Mouse (Mus musculus): Measurements from ENCODE around the gene Negr1. TPM values are rescaled to one million over a fixed set of nuclear protein-coding genes. Genes with fewer than 3 reads are reported as not detected.

Negr1 gene
- under 1 TPM; 0.45 to 0.64 TPM for total RNA-seq (2021)
- long read RNA-seq, experiment 1, result 0 reads
- long read RNA-seq, experiment 2, partial matches to known transcripts, result 1 of 1 reads
- long read RNA-seq, experiment 2, other reads (novel, unspliced or antisense), result 0 of 1 reads

DNA sequence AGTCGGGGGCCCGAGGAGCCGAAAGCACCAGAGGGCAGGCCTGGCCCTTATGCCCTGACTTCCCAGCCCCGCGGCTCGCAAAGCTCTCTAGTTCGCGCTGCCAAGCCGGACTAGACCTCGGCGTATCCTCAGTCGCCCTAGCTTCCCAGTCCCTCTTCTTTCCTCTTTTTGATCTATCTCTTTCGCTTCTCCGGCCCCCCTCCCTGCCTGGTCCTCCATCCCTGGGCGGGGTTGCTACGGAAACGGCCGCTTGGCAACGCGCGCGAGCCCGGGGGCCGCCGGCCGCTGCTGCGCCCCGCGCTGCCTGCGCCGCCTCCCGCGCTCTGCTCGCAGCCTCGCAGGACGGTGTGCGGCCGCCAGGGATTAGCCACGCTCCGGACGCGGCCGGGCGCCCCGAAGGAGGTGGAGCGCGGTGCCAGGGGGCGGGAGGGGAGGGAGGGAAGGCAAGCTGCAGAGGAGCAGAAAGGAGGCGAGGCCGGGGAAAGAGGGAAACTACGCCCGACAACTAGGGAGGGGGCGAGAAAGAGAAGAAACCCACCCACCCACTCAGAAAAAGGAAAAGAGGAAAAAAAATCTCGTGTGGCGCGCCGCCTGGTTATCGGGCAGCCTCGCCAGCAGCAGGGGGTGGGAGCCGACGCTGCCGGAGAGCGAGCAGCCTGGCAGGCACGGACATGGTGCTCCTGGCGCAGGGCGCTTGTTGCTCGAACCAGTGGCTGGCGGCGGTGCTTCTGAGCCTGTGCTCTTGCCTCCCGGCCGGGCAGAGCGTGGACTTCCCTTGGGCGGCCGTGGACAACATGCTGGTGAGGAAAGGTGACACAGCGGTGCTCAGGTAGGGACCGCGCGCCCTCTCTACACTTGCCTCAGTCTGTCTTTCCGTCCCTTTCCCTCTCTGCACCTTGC lies at the start of gene Negr1:
Gene Negr1 (plus strand): TSS at position 271 of the 900 bp plus-strand sequence.
- DNase-seq (ENCODE audit: low spot score), result peak; percentile 36

DNA sequence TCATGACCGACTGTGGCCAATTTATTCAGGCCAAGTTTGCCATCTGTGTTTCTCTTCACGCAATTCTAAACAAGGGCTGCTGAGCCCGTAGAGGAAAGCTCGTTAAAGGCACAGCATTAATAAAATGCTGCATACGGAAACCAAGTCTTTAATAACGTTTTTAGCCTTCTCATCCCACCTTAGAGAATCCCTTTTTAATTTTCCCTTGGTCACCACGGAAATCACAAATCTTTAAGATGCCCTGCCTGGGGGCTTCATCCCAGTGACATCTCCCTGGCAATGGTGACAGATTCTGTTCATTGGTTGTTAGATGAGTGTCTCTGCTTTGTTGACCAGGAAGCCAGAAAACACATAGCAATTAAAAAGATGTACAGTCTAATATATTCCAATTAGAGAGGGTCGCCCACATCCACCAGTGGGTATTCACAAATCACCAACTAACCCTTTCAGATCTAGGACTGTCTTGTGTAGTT lies 35.1 kb upstream of the Negr1 start:
- no peak for DNase-seq (ENCODE audit: low spot score)

GRCm38 (mm10) chr3:156527231-156527995 lies 34.2 kb upstream of the Negr1 start:
- no peak for DNase-seq (ENCODE audit: low spot score)

- peak; percentile 1 for DNase-seq (ENCODE audit: low spot score)
Measured at GRCm38 (mm10) chr3:156559441-156559825, 2.2 kb upstream of the Negr1 start.

- DNase-seq (ENCODE audit: low spot score), result peak; percentile 1
Measured at GRCm38 (mm10) chr3:156559826-156560471, 1.6 kb upstream of the Negr1 start.

DNA sequence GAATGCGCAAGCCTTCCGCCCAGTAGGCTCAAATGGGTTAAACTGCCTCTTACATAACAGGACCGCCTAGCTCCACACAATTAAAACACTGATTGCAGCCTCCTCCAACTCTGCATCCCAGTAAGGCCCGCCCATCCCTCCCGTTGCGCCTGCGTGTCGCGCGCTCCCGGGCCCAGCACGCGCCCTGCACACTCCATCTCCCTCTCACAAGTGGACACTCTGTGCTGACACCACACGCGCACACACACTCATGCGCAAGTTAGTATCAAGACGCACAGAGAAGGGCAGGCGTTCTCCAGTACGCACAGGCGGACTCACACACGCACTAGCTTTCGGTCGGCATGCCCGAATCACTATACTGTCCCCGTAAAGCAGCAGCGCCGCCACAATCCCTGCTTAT lies 828 bp upstream of the Negr1 start:
- peak; percentile 44 for DNase-seq (ENCODE audit: low spot score)

GRCm38 (mm10) chr3:156562424-156562785 lies 811 bp downstream of the Negr1 start:
- no peak for DNase-seq (ENCODE audit: low spot score)

DNA sequence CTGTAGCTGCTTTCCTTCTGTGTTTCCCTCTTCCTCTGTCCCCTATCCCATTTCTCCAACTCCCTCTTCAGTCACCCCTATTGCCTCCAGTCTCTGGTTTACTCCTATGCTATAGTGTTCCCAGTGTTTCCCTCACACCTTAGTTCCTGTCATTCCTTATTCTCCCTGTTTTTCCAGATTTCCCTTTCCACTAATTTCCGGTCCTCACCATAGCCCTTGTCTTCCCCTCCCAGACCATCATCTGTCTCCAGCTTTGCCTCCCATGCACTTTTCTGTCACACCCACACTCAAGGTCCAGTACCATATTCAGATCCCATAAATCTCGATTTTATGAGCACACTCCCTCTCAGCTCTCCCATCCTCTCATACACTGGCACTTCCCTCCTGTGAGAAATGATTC lies 1.2 kb downstream of the Negr1 start:
- no peak for DNase-seq (ENCODE audit: low spot score)

DNA sequence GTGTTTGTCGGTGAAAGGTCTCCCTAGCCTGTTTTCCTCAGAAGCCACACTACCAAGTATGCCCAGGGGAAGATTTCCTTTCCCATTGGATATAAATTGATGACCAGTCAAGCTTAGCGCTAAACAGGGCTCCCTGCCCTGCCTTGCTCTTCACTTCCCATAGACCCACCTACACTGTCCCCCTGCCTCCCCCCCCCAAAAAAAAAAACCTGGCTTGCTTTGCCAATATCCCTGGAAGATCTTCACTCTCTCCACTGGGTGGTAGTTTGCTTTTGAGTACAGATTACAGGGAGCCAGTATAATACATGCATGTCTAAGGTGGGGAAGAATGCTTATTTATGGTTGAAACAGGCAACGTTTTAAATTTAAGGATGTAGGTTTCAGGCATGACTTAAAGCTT lies 1.8 kb downstream of the Negr1 start:
- DNase-seq (ENCODE audit: low spot score), result no peak

GRCm38 (mm10) chr3:156573465-156573864 lies 11.9 kb downstream of the Negr1 start:
- no peak for DNase-seq (ENCODE audit: low spot score)

- no peak for DNase-seq (ENCODE audit: low spot score)
Measured at GRCm38 (mm10) chr3:156576292-156576691, 14.7 kb downstream of the Negr1 start.

GRCm38 (mm10) chr3:156590612-156591011 lies 29.0 kb downstream of the Negr1 start:
- no peak for DNase-seq (ENCODE audit: low spot score)

DNA sequence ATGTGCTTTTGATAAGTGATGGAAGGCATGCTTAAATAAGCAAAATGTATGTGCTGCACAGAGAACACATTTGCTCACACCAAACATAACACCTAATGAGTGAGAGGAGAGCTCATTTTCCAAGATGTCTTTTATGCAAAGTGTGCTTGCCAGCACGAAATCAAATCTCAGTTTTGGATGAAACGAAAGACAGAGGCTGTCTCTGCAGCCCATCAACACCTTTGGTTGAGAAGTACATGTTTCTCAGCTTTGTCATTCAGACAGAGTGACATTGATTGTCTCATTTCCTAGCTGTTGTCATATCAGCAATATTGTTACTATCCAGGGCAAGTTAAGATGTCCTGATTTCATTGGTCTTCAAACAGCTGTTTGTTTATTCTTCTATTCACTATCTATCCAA lies 29.5 kb downstream of the Negr1 start:
- no peak for DNase-seq (ENCODE audit: low spot score)

DNA sequence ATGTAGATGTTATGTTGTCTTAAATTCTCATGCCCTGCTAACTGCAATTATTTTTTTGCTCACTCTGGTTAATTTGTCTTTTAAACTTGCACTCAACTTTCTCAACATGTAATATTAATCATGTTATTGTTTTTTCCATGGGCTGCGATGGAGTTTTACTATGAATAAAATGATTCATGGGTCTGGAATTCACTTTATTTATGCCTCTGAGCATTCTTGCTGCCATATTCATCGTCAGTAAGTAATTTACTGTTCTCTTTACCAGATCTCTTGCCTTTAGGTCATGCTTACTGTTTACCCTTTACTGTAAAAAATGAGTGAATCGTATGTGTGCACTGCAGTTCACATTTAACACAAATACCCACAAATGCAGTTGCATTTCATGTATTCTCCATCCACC lies 45.3 kb downstream of the Negr1 start:
- DNase-seq (ENCODE audit: low spot score), result no peak

- DNase-seq (ENCODE audit: low spot score), result no peak
Measured at GRCm38 (mm10) chr3:156619921-156620320, 58.3 kb downstream of the Negr1 start.

- no peak for DNase-seq (ENCODE audit: low spot score)
Measured at GRCm38 (mm10) chr3:156628594-156628993, 67.0 kb downstream of the Negr1 start.

- no peak for DNase-seq (ENCODE audit: low spot score)
Measured at GRCm38 (mm10) chr3:156632942-156633341, 71.3 kb downstream of the Negr1 start.

- no peak for DNase-seq (ENCODE audit: low spot score)
Measured at GRCm38 (mm10) chr3:156639382-156639781, 77.8 kb downstream of the Negr1 start.

- DNase-seq (ENCODE audit: low spot score), result peak; percentile 10
Measured at GRCm38 (mm10) chr3:156643710-156644363, 82.2 kb downstream of the Negr1 start.

DNA sequence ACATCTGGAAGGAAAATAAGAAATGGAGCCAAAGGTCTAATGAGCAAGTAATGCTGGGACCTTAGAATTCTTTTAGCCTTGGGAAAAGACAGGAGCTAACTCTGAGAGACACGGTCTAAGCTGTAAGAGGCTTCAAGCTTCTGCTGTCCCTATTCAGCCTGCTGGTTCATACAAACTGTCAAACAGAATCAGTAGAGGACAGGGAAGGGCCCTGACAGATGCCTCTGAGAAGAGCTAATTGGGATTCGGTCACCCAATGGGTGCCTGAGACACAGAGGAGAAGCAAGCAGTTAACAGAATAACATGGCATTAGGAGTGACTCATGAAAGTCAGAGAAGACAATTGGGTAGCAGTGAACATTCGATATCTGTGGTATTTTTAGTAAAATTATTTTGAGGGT lies 86.8 kb downstream of the Negr1 start:
- DNase-seq (ENCODE audit: low spot score), result no peak

DNA sequence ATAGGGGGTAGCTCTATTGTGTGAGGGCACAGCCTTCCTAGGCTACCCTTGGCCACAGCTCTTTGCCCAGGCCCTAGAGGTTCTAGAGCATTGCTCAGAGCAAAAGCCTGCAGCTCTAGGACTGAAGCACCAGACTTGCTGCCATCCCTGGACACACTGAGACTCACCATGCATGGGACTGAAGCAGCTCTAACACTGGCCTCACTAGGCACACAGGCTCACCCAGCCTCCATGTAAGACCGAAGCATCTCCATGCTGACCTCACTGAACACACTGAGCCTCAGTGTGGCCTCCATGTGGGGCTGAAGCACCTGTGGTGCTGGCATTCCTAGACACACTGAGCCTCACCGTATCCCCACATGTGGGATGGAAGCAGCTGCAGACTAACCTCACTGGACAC lies 101.0 kb downstream of the Negr1 start:
- no peak for DNase-seq (ENCODE audit: low spot score)
